Mouse (Mus musculus) T-helper 2 cell (primary cell): ENCODE measurements around the gene Zfp275.
"Not testable (repeated sequence)": the region's sequence is repeated elsewhere in the genome, so short reads cannot be mapped to it uniquely, and the experiment has no call there.

Experiments used
- in situ Hi-C: fragments of 300-600 bp; cut with MboI, MseI; formaldehyde crosslinking; loops from one replicate; pipeline ENCODE4 v1.15.1; 2025; ENCODE audit warnings: high pct_unique_total_duplicates

The Zfp275 gene

GRCm38 (mm10) chrX:73342483-73342895 is at the start of gene Zfp275:
Gene Zfp275, plus strand, starts transcription at chrX:73342621.
- in situ Hi-C loops, result loop anchor here (25.0 kb wide), 1 partner anchor 105 kb away; the partner anchor contains the start of genes F8a and Xlr4c

GRCm38 (mm10) chrX:73292876-73293275 is 49.5 kb upstream of the Zfp275 start, which contains the start of the genes Xlr5a and Xlr5c:
Gene Xlr5a, minus strand, starts transcription at chrX:73292976.
Gene Xlr5c, minus strand, starts transcription at chrX:73292976.
- in situ Hi-C loops, result loop anchor here (5.0 kb wide), 1 partner anchor 146 kb away; the partner anchor contains the start of genes DXBay18 and Xlr5b

DNA sequence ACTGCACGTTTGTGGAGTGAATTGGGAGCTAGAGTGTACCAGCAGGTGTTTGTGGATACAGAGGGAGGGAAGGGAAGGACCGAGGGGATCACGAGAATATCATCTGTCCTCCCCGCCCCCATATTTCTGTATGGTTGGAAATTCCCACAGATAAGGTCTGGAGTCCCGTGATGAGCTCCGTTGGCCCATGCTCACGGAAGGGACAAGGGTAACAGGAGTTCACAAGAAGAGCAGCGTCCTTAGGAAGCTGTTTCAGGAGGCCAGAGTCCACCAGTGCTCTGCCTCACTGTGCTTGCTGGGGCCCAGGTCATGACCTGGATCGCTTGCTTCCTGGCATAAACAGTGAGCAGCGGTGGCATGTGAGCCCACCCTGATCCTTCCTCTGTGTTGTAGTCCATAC is 46.7 kb upstream of the Zfp275 start:
- in situ Hi-C loops, result not testable (repeated sequence)

DNA sequence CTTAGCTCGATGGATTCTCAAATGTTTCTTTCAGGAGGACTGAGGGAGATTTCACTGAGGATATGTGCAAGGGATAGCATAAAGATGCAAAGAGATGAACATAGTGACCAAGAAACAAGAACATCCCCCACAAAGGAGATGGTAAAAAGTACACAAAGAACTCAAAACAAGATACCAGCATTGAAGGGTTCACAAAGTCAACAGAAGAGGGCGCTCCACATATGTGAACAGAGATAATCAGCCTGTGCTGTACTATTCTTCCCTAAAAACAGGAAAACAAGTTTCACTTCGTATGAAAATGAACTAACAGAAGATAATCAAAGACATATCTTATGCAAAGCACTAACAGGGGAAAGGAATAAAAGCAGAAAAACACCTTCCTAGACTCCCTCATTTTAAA is 29.9 kb upstream of the Zfp275 start:
- in situ Hi-C loops, result no loop called here

GRCm38 (mm10) chrX:73321029-73321428 is 21.4 kb upstream of the Zfp275 start:
- in situ Hi-C loops, result no loop called here

DNA sequence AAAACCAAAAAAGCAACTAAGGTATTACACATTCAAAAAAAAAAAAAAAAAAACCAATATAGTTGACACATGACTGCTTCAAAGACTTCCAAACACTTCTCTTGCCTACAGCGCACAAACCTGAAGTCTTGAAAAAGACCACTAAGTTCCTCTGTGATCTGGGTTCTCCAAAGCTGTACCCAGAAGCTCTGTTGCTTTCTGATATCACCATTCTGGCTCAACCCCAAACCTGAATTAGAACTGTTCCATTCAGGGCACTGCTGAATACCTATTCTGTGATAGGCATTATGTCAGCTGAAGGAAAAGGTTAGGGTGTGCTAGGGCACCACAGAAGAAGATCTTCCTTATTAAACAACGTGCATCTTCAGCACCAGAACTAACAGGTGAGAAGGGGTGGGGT is 15.2 kb upstream of the Zfp275 start:
- in situ Hi-C loops, result loop anchor here (25.0 kb wide), 1 partner anchor 90 kb away; the partner anchor contains the start of genes F8a and Xlr4c

DNA sequence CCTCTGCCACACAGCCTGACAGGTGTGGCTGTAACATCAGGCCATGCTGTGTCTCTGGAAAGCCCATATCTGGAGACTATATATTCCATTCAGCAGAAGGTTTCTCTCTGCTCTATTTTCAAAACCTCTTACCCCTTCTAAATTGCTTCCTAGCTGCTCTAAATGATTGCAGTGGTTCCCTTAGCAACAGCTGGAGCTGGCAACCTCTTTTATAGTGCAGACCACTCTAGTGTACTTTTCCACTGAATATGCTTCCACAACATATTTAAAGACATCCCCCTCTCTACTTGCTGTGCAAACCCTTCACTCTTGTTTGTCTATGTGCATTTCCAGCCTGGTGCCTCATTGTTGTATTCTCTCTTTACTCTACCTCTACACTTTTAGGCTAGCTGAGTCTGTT is 8.9 kb upstream of the Zfp275 start:
- in situ Hi-C loops, result loop anchor here (25.0 kb wide), 1 partner anchor 96 kb away; the partner anchor contains the start of genes F8a and Xlr4c

- in situ Hi-C loops, result loop anchor here (25.0 kb wide), 1 partner anchor 99 kb away; the partner anchor contains the start of genes F8a and Xlr4c
Measured at GRCm38 (mm10) chrX:73336740-73337139, 5.7 kb upstream of the Zfp275 start, which contains the start of gene Gm45015. Gene Gm45015, minus strand, starts transcription at chrX:73336840.

GRCm38 (mm10) chrX:73341473-73341872 is 948 bp upstream of the Zfp275 start:
- in situ Hi-C loops, result loop anchor here (25.0 kb wide), 1 partner anchor 104 kb away; the partner anchor contains the start of genes F8a and Xlr4c

DNA sequence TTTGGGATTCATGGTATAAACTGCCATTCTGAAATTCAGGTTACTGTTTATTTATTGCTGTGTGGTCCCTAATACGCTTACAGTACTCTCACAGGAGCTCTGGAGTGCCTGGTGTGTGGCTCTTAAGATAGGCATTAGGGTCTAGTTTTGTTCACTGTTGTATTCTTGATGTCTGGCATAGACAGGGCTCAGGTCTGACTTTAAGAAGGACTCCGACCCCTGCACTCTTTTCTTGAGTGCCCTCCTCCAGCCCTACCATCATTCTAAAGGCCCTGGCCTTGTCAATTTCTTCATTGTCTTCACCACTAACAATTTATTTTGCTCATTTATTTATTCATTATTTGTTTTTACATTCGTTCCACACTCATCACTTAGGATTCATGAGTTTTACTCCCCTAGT is 353 bp upstream of the Zfp275 start:
- in situ Hi-C loops, result loop anchor here (25.0 kb wide), 1 partner anchor 105 kb away; the partner anchor contains the start of genes F8a and Xlr4c

DNA sequence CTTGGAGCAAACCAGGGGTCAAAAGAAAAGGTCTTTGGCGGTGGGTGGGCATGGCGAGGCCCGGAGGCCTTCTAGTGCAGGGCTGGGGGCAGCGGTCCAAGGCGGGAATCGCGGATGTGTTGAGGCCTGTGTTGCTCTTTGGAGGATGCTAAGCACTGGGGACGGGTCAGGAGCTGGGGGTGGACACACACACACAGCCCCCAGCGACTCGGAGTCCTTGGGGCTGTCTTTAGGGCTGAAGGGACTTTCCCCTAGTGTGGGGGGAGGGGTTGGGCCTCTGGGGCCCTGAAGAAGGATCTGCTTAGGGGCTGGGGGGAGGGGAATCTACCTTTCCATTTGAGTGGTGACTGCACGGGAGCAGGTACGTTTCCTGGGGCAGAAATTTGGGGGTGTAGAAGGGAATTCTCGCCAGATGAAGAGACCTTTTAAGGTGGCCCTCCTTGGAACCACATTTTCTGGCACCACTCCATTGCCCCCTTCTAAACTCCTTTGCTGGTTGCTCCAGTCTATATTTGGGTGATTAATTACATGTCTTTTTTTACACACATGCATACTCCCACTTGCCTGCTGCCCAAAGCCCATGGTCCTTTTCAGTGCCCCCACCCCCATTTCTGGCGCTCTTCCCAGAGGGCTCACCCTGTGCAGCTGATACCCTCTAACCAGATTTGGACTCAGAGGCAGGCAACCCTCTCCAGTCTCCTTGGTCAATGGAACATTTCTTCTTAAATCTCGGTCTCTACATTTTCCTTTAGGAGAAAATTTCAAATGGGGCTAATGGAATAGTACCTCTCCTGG is 717 bp downstream of the Zfp275 start:
- in situ Hi-C loops, result loop anchor here (25.0 kb wide), 1 partner anchor 106 kb away; the partner anchor contains the start of genes F8a and Xlr4c

DNA sequence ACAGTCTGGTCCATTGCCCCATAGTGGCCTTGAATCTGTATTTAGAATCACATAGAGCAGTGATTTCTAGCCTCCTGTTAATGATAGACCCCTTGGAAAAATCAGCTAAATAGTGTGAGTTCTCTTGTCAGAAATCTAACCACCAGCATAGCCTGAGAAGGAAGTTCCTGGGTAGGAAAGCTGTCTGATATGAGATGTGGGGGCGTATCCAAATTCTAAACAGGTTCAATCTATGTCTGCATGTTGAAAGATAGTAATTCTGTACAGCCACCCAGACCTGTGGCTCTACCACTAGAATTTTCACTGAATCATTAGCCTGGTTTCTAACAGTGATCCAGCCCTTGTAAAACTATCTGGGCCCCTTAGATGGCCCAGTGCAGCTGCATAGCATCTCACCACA is 1.4 kb downstream of the Zfp275 start:
- in situ Hi-C loops, result loop anchor here (25.0 kb wide), 1 partner anchor 107 kb away; the partner anchor contains the start of genes F8a and Xlr4c

- in situ Hi-C loops, result loop anchor here (25.0 kb wide), 1 partner anchor 107 kb away; the partner anchor contains the start of genes F8a and Xlr4c
Measured at GRCm38 (mm10) chrX:73344346-73344745, 1.9 kb downstream of the Zfp275 start.

- in situ Hi-C loops, result no loop called here
Measured at GRCm38 (mm10) chrX:73356163-73356562, 13.7 kb downstream of the Zfp275 start.

GRCm38 (mm10) chrX:73356719-73357118 is 14.3 kb downstream of the Zfp275 start:
- in situ Hi-C loops, result no loop called here

DNA sequence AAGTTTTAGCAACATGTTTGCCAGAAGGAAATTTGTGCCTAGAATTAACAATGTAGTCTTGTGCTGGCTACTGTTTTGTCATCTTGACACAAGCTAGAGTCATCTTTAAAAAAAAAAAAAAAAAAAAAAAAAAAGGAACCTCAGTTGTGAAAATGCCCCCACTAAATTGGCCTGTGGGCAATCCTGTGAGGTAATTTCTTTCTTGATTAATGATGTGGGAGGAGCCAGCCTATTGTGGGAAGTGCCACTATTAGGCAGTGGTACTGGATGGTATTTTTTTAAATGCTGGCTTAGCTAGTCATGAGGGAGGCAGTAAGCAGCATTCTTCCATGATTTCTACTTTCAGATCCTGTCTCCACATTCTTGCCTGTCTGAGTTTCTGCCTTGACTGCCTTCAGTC is 20.9 kb downstream of the Zfp275 start:
- in situ Hi-C loops, result no loop called here

DNA sequence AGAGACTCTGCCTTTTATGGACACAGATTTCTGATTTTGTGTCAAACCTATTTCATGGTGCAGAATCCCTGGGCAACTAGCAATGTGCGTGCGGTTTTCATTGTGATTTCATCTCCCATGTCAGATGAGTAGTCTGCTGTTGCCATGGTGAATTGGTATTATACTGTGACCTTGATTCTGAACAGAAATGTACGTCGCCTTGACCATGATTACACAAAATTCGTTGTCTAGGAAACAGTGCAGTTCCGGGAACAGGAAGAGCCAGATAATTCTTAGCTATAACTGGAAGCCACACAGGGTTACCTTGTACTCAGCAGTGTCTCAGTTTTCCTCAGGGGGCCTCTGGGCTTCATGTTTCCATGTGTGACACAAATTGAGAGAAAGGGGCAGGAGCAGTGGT is 42.0 kb downstream of the Zfp275 start:
- in situ Hi-C loops, result no loop called here

GRCm38 (mm10) chrX:73384924-73385323 is 42.5 kb downstream of the Zfp275 start:
- in situ Hi-C loops, result no loop called here

DNA sequence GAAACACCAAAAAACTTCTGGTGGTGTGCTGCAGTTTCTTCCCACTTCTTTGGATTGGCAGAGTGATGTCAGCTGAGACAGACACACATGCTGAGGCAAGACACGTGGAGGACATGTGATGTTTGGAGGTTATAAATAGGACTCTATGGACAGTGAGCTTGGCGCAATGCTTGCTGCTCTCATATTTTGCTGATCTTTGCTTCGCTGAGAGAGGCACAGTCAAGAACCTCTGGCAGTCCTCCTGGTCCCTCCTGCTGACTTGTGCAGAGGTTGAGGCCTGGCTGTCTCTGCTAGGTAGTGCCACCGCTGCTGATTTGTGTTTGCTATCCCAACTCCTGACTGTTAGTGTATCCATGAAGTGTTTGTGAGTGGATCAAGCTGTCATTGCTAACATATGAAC is 49.1 kb downstream of the Zfp275 start:
- in situ Hi-C loops, result no loop called here

GRCm38 (mm10) chrX:73396446-73396845 is 54.0 kb downstream of the Zfp275 start:
- in situ Hi-C loops, result loop anchor here (5.0 kb wide), 1 partner anchor 344 kb away; no protein-coding TSS in a partner anchor

DNA sequence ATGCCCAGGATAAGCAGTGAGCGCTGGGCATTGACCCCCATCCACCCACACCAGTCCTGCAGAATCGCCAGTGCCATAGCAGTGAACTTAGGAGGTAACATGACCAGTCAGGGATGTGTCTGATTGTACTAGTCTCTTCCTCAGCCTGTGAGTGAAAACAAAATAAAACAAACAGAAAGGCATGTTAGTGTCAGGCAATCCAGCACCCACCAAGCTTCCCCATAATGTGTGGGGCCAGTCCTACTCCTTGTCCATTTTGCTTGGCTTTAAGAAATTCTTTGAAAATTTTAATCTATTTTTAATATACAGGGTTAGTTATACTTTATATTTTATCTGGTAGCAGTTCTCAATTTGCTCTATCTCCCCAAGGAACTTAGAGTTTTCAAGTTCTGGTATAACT is 56.2 kb downstream of the Zfp275 start, which contains the start of gene Gm18336:
TSS of gene Gm18336 (minus strand) at position 101 of the 400 bp plus-strand sequence.
- in situ Hi-C loops, result loop anchor here (5.0 kb wide), 1 partner anchor 346 kb away; no protein-coding TSS in a partner anchor

GRCm38 (mm10) chrX:73400951-73401350 is 58.5 kb downstream of the Zfp275 start:
- in situ Hi-C loops, result no loop called here
